Mouse (Mus musculus) forebrain, postnatal 0 days (tissue): ENCODE measurements at regions not wholly inside any gene's neighbourhood (a gene's known extent, or its start where the extent isn't known, plus 50 kb on each side); places are given as distances from the start of the nearest gene placed in this dataset.
"Not testable (repeated sequence)": the region's sequence is repeated elsewhere in the genome, so short reads cannot be mapped to it uniquely, and the experiment has no call there.

ENCODE experiments used
- ATAC-seq: fragments of 200-750 bp; cut with Nextera tagmentation; 2 replicates; pipeline ENCODE4 v1.8.0; 2017; ENCODE audit warnings: mild to moderate bottlenecking, moderate library complexity
- DNase-seq: peaks from one replicate; pipeline ENCODE4 v3.0.0-alpha.2; 2015
- H3K27ac ChIP-seq: fragments of 300-500 bp; sonication (generic); 2 replicates; pipeline ENCODE4 v1.5.1; 2014; ENCODE audit warnings: low read depth, mild to moderate bottlenecking, antibody characterized with exemption, low read length, moderate library complexity, mixed read lengths
- H3K27me3 ChIP-seq: fragments of 300-500 bp; sonication (generic); 2 replicates; pipeline ENCODE4 v1.6.1; 2014; ENCODE audit warnings: mild to moderate bottlenecking, low read length, mixed read lengths; ENCODE audit not compliant: insufficient read depth
- H3K36me3 ChIP-seq: fragments of 300-500 bp; sonication (generic); 2 replicates; pipeline ENCODE4 v1.6.1; 2014; ENCODE audit warnings: mild to moderate bottlenecking, moderate library complexity; ENCODE audit not compliant: insufficient read depth
- H3K4me1 ChIP-seq: fragments of 300-500 bp; sonication (generic); 2 replicates; pipeline ENCODE4 v1.6.1; 2014; ENCODE audit warnings: antibody characterized with exemption; ENCODE audit not compliant: insufficient read depth
- H3K4me2 ChIP-seq: fragments of 300-500 bp; sonication (generic); 2 replicates; pipeline ENCODE4 v1.6.1; 2014; ENCODE audit warnings: low read depth, mild to moderate bottlenecking, moderate library complexity
- H3K4me3 ChIP-seq: fragments of 300-500 bp; sonication (generic); 2 replicates; pipeline ENCODE4 v1.5.1; 2014; ENCODE audit warnings: low read depth, low read length, mixed read lengths
- H3K9ac ChIP-seq: fragments of 300-500 bp; sonication (generic); 2 replicates; pipeline ENCODE4 v1.6.1; 2014; ENCODE audit warnings: mild to moderate bottlenecking
- H3K9me3 ChIP-seq: fragments of 300-500 bp; sonication (generic); 2 replicates; pipeline ENCODE4 v1.6.1; 2016; ENCODE audit warnings: low read length
- CTCF ChIP-seq: sonication (generic); IDR thresholded peaks from 2 replicates; pipeline ENCODE4 v1.5.1; 2016; ENCODE audit warnings: antibody characterized with exemption, control low read depth, low read depth
- WGBS: fragments of 180-500 bp; shearing (Covaris S2); extraction: QIAGEN DNeasy Blood & Tissue Kit; methylation state at CpG from one replicate; pipeline ENCODE4 v1.1.7; 2014; 5-methylcytosine and 5-hydroxymethylcytosine counted together

- DNase-seq (peak; percentile 67), ATAC-seq (peak; percentile 88)
- 33% methylated on average over 21 of the region's 21 CpGs for WGBS
- Histone ChIP-seq H3K36me3 (no peaks in the 10 kb centered on the region), H3K4me2 (peak overlapping the region; percentile 42), H3K9ac (no peak overlapping the region), H3K27me3 (no peaks in the 10 kb centered on the region), H3K4me1 (no peaks in the 10 kb centered on the region), H3K9me3 (no peaks in the 10 kb centered on the region), H3K4me3 (peak overlapping the region; percentile 19; the same call in 1 of the 2 replicates), H3K27ac (no peak overlapping the region)
- TF ChIP-seq CTCF: peak; percentile 78
Observed at GRCm38 (mm10) chrX:93911087-93911840, 57.2 kb upstream of the AU015836 start.

- Histone ChIP-seq H3K36me3 (no peaks in the 10 kb centered on the region), H3K9ac (no peak overlapping the region), H3K4me2 (no peak overlapping the region), H3K4me3 (no peak overlapping the region), H3K9me3 (no peaks in the 10 kb centered on the region), H3K27ac (no peak overlapping the region), H3K27me3 (no peaks in the 10 kb centered on the region), H3K4me1 (no peaks in the 10 kb centered on the region)
- ATAC-seq (no peak), DNase-seq (no peak)
- TF ChIP-seq CTCF: no peak
Observed at GRCm38 (mm10) chrX:93915548-93915947, 52.9 kb upstream of the AU015836 start.

- H3K27me3 ChIP-seq, H3K4me3 ChIP-seq, ATAC-seq, H3K27ac ChIP-seq, H3K36me3 ChIP-seq, DNase-seq, H3K4me2 ChIP-seq, H3K9me3 ChIP-seq, H3K4me1 ChIP-seq, H3K9ac ChIP-seq: not testable (repeated sequence)
- WGBS: 89% methylated on average over 3 of the region's 3 CpGs
Observed at GRCm38 (mm10) chrX:93917367-93917766, 51.1 kb upstream of the AU015836 start.
